Mouse (Mus musculus) kidney, postnatal 10 days (tissue): ENCODE results near the gene Rab3gap2.

Experiments used
- DNase-seq: peaks from one replicate; pipeline ENCODE4 v3.0.0; 2021; ENCODE audit warnings: mixed read lengths

Rab3gap2 gene

DNA sequence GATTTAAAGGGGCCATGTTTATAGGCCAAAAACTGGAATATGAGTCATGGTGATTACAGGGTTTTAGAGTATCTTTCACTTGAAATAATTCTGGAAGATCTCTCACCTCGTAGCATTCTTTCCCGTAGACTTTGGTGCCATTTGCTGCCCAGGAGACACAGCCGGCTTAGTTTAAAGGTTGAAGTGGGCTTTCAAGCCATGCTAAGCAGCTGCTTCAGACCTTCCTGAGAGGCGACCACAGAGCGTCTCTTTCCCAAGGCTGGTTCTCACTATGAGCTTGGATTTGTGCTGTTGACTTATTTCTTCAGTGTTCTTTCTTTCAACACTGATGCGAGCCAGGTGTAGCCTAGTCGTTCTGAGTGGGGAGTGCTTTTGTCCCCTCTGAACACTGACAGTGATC is 23.8 kb downstream of the Rab3gap2 start:
- DNase-seq = no peak

GRCm38 (mm10) chr1:185229406-185230201 is 25.7 kb downstream of the Rab3gap2 start:
- DNase-seq = no peak

DNA sequence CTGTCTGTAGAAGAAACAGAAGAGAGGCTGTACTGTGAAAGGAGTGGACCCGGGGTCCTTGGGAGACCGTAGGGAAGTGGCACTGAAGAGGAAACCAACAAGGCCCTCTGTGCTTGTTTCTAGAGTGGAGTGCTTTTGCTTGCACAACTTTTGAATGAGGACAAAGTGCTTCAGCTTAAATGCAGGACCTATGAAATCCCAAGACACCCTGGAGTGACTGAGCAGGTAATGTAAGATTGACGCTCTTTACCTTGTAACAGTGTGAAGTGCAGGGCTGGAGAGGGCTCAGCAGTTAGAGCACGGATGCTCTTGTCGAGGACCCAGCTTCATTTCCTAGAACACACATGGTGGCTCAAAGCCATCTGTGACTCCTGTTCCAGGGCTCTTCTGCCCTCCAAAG is 31.9 kb downstream of the Rab3gap2 start:
- no peak for DNase-seq

DNA sequence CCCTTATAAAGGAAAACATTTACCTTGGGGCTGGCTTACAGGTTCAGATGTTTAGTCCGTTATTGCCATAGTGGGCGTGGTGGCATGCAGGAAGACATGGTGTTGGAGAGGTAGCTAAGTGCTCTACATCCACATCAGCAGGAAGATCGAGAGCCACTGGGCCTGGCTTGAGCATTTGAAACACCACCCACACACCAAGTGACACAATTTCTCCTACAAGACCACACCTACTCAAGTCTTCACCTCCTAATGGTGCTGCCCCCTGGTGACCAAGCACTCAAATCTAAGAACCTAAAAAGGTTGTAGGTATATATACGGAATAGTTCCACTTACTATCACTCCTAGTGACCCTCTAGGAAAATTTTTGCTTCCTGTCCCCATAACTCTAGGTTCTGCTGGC is 32.6 kb downstream of the Rab3gap2 start:
- no peak for DNase-seq

DNA sequence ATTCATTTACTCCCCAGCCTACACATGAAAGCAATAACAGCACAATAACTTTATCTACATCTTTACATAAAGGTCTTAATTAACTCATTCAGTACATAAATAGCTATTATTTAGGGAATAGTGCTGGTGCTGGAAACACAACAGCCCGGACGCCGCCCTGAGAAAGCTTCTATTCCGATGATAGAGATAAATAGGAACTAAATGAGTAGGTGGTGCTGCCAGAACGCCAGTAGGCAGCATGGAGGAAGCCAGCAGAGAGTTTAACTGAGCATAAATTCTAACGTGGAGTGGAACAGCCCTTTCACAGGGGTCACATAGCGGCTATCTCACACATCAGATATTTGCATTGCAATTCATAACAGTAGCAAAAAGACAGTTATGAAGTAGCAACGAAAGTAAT is 39.1 kb downstream of the Rab3gap2 start:
- no peak for DNase-seq

DNA sequence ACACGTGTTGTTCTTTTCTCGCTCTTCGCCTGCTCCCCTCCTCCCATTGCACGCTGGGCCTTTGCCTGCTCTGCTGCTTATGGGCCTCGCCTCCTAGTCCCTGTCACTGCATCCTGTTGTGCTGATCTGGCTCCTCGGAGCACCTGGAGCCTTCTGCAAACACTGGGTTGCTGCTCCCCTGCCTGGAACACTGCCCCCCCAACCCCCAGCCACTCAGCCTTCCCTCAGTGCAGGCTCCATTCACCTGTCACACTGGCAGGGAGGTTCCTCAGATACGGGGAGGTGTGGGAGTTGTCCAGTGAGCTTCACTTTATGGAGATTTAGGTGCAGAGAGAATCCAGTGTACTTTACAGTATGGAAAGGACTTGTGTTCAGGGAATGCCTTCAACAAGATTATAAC is 41.5 kb downstream of the Rab3gap2 start:
- DNase-seq = no peak

GRCm38 (mm10) chr1:185247429-185248085 is 43.6 kb downstream of the Rab3gap2 start:
- DNase-seq = no peak

DNA sequence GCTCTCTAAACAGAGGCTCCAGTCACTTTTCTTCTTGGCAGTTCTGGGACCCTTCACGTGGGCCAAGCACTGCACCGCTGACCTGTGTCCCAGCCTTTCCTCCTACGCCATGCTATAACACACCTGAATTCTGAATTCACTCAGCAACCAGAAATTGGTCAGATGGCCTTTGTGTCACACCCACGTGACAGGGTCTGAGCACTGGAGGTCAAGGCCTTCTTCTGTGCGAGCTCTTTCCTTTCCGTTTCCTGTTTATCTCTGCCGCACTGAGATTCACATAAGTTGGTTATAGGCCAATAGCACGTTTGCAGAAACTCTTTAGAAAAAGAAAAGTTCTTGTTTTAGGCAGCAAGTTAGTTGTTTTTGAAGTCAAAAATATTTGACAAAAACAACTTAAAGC is 44.8 kb downstream of the Rab3gap2 start:
- no peak for DNase-seq

DNA sequence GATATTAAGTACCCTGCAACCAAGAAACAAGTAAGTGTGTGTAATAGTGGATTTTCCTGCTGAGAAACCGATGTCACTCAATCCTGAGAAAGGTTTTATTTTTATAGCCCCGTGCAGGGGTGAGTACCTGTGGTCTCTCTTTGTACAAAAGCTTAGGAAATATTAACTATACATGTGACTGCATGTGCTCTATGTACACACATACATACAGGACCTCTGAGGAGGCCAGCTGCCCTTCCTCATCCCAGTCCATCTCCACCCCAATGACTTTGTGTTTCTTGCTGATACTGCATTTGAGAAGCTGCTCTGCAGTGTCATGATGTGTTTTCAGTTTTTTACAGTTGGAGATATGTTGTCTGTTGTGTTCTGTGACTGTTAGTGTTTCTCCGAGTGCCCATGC is 48.4 kb downstream of the Rab3gap2 start:
- DNase-seq = no peak

GRCm38 (mm10) chr1:185253140-185253892 is 49.4 kb downstream of the Rab3gap2 start:
- no peak for DNase-seq

GRCm38 (mm10) chr1:185255336-185255735 is 51.4 kb downstream of the Rab3gap2 start:
- no peak for DNase-seq

GRCm38 (mm10) chr1:185256753-185257152 is 52.8 kb downstream of the Rab3gap2 start:
- peak; percentile 62 for DNase-seq

GRCm38 (mm10) chr1:185262565-185262964 is 58.6 kb downstream of the Rab3gap2 start:
- peak; percentile 45 for DNase-seq

DNA sequence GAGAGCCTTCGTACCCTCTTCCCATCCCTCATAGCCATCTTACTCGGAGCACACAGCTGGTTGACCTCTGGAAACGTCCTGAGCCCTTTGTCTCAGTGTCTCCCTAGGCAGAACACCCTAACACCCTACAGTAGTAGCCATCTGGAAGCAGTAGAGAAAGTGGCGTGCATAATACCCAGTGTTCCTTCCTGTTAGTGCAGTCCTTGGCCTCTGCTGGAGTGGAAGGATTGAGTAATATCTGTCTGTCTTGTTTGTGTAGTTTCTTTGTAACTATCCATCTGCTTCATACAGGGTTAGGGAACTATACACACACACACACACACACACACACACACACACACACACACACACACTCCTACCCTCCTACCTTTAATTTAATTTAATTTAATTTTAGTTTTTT is 64.8 kb downstream of the Rab3gap2 start:
- no peak for DNase-seq

- DNase-seq = no peak
Observed at GRCm38 (mm10) chr1:185270403-185271097, 66.6 kb downstream of the Rab3gap2 start.

- no peak for DNase-seq
Observed at GRCm38 (mm10) chr1:185271373-185271772, 67.5 kb downstream of the Rab3gap2 start.

DNA sequence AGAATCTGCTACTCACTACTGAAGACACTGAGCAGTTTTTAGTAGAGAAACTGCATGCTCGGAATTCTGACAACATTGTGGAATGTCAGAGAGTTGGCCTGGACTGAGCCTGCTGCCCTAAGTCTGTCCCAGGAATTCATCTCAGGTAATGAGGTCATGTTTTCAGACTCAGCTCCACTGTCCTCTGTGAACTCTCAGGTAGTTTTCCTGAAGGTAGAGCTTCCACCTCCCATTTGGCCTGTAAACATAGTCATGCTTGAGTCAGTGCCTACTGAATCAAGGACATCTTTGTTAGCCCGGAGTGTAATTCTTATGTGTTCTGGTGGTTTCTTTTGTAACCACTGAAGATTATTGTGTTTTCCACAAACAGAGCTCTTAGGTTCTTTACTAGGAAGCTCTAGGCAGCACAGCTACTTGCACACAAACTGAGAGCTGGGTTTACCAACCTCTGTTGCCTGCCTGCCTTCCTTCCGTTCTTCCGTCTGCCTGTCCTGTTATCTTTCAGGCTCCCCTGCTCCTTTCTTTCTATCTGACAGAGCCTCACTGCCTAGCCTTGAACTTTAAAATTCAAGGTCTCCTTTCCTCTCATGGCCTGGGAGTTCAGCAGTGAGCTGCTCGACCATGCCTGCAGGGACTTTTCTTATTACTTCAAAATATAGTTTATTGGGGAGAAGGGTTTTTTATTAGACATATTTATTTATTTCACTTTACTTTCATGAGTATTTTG is 71.1 kb downstream of the Rab3gap2 start:
- DNase-seq = no peak

DNA sequence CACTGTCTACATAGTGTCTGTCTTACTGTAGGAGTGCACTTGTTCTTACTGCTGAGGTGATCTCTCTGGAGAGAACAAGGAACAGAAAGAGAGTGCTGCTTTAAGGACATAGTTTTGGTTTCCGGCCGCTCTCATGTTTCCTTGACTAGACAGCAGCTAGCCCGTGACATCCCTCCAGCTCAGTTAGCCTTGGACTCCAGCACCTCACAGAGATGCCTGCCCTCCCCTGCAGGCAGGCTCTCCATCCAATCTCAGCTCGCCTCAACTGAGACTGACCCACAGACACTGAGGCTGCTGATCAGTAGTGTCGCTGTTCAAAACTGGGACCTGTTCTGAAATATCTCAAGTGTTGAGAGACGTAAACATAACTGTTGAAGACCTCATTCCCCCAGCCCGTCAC is 72.1 kb downstream of the Rab3gap2 start:
- DNase-seq = no peak

- peak; percentile 38 for DNase-seq
Observed at GRCm38 (mm10) chr1:185277022-185277421, 73.1 kb downstream of the Rab3gap2 start.

DNA sequence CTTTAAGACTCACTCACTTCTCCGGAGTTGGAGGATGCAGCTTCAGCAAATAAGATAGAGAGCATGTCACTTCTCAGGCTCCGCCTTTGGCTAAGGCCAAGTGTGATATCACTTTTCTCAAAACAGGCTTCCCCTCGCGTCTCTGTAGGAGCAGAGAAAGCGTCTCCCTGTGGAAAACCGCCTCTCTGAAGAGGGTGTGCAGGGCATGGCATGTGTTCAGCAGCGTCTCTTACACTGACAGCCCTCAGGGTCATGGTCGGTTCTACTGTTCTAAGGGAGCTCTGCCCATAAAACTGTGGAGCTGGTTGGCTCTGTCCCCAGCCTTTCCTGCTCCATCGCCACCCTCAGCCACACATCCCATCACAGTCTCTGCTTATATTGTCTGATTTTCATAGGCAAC is 75.4 kb downstream of the Rab3gap2 start:
- DNase-seq = no peak

DNA sequence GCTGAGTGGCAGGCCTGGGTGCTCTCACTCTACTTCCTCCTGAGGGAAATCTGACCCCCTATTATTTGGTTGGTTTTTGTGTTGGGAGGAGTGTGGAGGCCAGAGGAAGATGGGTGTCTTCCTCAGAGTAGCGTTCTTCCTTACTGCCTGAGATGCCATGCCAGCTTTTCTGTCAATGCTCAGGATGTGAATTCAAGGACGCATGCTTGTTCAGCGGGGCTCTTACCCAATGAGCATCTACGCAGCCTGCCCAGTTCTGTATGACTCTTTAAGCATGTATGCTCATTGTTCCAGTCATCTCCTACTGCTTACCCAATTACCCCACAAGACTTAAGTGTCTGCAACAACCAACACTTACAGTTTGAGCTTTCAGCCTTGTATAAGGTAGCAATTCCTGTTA is 76.7 kb downstream of the Rab3gap2 start:
- no peak for DNase-seq

- peak; percentile 40 for DNase-seq
Observed at GRCm38 (mm10) chr1:185282846-185283245, 78.9 kb downstream of the Rab3gap2 start.
